Mouse (Mus musculus) ES-Bruce4 (cell line): ENCODE results near the gene Mrps16. TPM values are rescaled to one million over a fixed set of nuclear protein-coding genes. Genes with fewer than 3 reads are reported as not detected.

Source experiments
- H3K27ac ChIP-seq: 2 replicates; pipeline ENCODE4 v1.5.1; 2012; ENCODE audit warnings: low read length, inconsistent platforms; ENCODE audit not compliant: insufficient read depth
- H3K27me3 ChIP-seq: 2 replicates; pipeline ENCODE4 v1.6.1; 2012; ENCODE audit warnings: mild to moderate bottlenecking, low read length, inconsistent platforms; ENCODE audit not compliant: control insufficient read depth, poor library complexity, insufficient read depth, severe bottlenecking
- H3K36me3 ChIP-seq: 2 replicates; pipeline ENCODE4 v1.6.1; 2012; ENCODE audit warnings: inconsistent platforms, mild to moderate bottlenecking, low read length, moderate library complexity; ENCODE audit not compliant: control insufficient read depth, poor library complexity, insufficient read depth, severe bottlenecking
- H3K4me1 ChIP-seq: one replicate; pipeline ENCODE4 v1.8.1; 2011; ENCODE audit warnings: low read length; ENCODE audit not compliant: control insufficient read depth, insufficient read depth
- H3K4me3 ChIP-seq: 2 replicates; pipeline ENCODE4 v1.5.1; 2011; ENCODE audit warnings: low read depth, mild to moderate bottlenecking, low read length
- H3K9ac ChIP-seq: 2 replicates; pipeline ENCODE4 v1.6.1; 2012; ENCODE audit warnings: low read depth, mild to moderate bottlenecking, inconsistent platforms; ENCODE audit not compliant: poor library complexity, severe bottlenecking
- H3K9me3 ChIP-seq: replicated peaks from 2 replicates; pipeline ENCODE4 v1.6.1; 2012; ENCODE audit warnings: mild to moderate bottlenecking, low read length, inconsistent platforms; ENCODE audit not compliant: control insufficient read depth, poor library complexity, insufficient read depth, severe bottlenecking
- CTCF ChIP-seq: IDR thresholded peaks from one replicate; pipeline ENCODE4 v1.8.1; 2011; ENCODE audit warnings: low read depth, low read length
- EP300 ChIP-seq: IDR thresholded peaks from 2 replicates; pipeline ENCODE4 v1.6.1; 2011; ENCODE audit warnings: low read depth, low read length; ENCODE audit not compliant: insufficient read depth
- POLR2A ChIP-seq: IDR thresholded peaks from one replicate; pipeline ENCODE4 v1.8.1; 2011; ENCODE audit warnings: low read length; ENCODE audit not compliant: insufficient read depth
- polyA plus RNA-seq: library from polyadenylated mRNA; stranded (reverse); fragments of >200 nt; gene quantifications from 2 replicates; pipeline ENCODE4 v1.2.4, GENCODE M21; 2011; ENCODE audit warnings: low read depth; ENCODE audit not compliant: missing spikeins, insufficient read depth, insufficient read length

Gene Mrps16
- polyA plus RNA-seq, 1 experiment: 55.7 TPM

GRCm38 (mm10) chr14:20428593-20428992 is 35.2 kb upstream of the Mrps16 start:
- Histone ChIP-seq H3K9me3 (no peaks in the 10 kb centered on the region), H3K4me3 (no peak overlapping the region), H3K36me3 (no peaks in the 10 kb centered on the region), H3K27ac (no peak overlapping the region), H3K9ac (no peak overlapping the region), H3K4me1 (no peaks in the 10 kb centered on the region), H3K27me3 (no peaks in the 10 kb centered on the region)
- no peak for TF ChIP-seq EP300
- TF ChIP-seq POLR2A: no peak
- peak; percentile 0 for TF ChIP-seq CTCF

- H3K9ac ChIP-seq: no peak overlapping the region
- no peak overlapping the region for H3K4me3 ChIP-seq
- no peaks in the 10 kb centered on the region for H3K4me1 ChIP-seq
- no peaks in the 10 kb centered on the region for H3K36me3 ChIP-seq
- H3K27me3 ChIP-seq: no peaks in the 10 kb centered on the region
- no peaks in the 10 kb centered on the region for H3K9me3 ChIP-seq
- TF ChIP-seq POLR2A (no peak), CTCF (no peak)
- H3K27ac ChIP-seq: no peak overlapping the region
These were observed 29.6 kb upstream of the Mrps16 start for GRCm38 (mm10) chr14:20423046-20423445.

GRCm38 (mm10) chr14:20422257-20422656 is 28.8 kb upstream of the Mrps16 start:
- TF ChIP-seq EP300 (no peak), POLR2A (no peak), CTCF (no peak)

GRCm38 (mm10) chr14:20400071-20400470 is 6.6 kb upstream of the Mrps16 start:
- H3K27ac ChIP-seq: no peak overlapping the region
- H3K9ac ChIP-seq: no peak overlapping the region
- no peaks in the 10 kb centered on the region for H3K27me3 ChIP-seq
- no peaks in the 10 kb centered on the region for H3K36me3 ChIP-seq
- TF ChIP-seq EP300 (no peak), CTCF (peak; percentile 79), POLR2A (no peak)
- no peaks in the 10 kb centered on the region for H3K9me3 ChIP-seq
- peaks cover 2% of the 10 kb centered on the region for H3K4me1 ChIP-seq
- H3K4me3 ChIP-seq: no peak overlapping the region

More at GRCm38 (mm10) chr14:20422257-20422656, 28.8 kb upstream of the Mrps16 start:
- no peak overlapping the region for H3K9ac ChIP-seq
- no peaks in the 10 kb centered on the region for H3K27me3 ChIP-seq
- H3K9me3 ChIP-seq: no peaks in the 10 kb centered on the region
- no peaks in the 10 kb centered on the region for H3K4me1 ChIP-seq
- H3K36me3 ChIP-seq: no peaks in the 10 kb centered on the region
- no peak overlapping the region for H3K4me3 ChIP-seq
- no peak overlapping the region for H3K27ac ChIP-seq

GRCm38 (mm10) chr14:20398864-20399263 is 5.4 kb upstream of the Mrps16 start:
- no peaks in the 10 kb centered on the region for H3K27me3 ChIP-seq
- H3K4me1 ChIP-seq: peaks cover 2% of the 10 kb centered on the region
- H3K4me3 ChIP-seq: no peak overlapping the region
- H3K9ac ChIP-seq: no peak overlapping the region
- H3K36me3 ChIP-seq: no peaks in the 10 kb centered on the region
- no peak overlapping the region for H3K27ac ChIP-seq
- no peaks in the 10 kb centered on the region for H3K9me3 ChIP-seq
- TF ChIP-seq CTCF (peak; percentile 59), POLR2A (no peak)

GRCm38 (mm10) chr14:20397220-20397619 is 3.8 kb upstream of the Mrps16 start:
- Histone ChIP-seq H3K36me3 (no peaks in the 10 kb centered on the region), H3K9ac (no peak overlapping the region), H3K27me3 (no peaks in the 10 kb centered on the region), H3K4me3 (no peak overlapping the region), H3K27ac (no peak overlapping the region), H3K4me1 (peaks cover 2% of the 10 kb centered on the region), H3K9me3 (no peaks in the 10 kb centered on the region)
- TF ChIP-seq CTCF: no peak
- no peak for TF ChIP-seq EP300
- no peak for TF ChIP-seq POLR2A
